Mouse (Mus musculus) cerebellum, adult 11-12 months (tissue): Measurements from ENCODE around the gene Tex21.
"Not testable (repeated sequence)": the region's sequence is repeated elsewhere in the genome, so short reads cannot be mapped to it uniquely, and the experiment has no call there.

Experiments
- DNase-seq: peaks from one replicate; pipeline ENCODE4 v3.0.0; 2022

Tex21 gene

GRCm38 (mm10) chr12:76194526-76194925 lies 52.0 kb downstream of the Tex21 start:
- no peak for DNase-seq

- peak; percentile 15 for DNase-seq
These were observed 55.6 kb downstream of the Tex21 start for GRCm38 (mm10) chr12:76190940-76191339.

GRCm38 (mm10) chr12:76187849-76188248 lies 58.7 kb downstream of the Tex21 start:
- DNase-seq, result peak; percentile 11

- DNase-seq, result no peak
These were observed 60.1 kb downstream of the Tex21 start for GRCm38 (mm10) chr12:76186473-76186872.

GRCm38 (mm10) chr12:76185167-76185816 lies 61.3 kb downstream of the Tex21 start:
- no peak for DNase-seq

GRCm38 (mm10) chr12:76184271-76184670 lies 62.3 kb downstream of the Tex21 start:
- DNase-seq, result no peak

DNA sequence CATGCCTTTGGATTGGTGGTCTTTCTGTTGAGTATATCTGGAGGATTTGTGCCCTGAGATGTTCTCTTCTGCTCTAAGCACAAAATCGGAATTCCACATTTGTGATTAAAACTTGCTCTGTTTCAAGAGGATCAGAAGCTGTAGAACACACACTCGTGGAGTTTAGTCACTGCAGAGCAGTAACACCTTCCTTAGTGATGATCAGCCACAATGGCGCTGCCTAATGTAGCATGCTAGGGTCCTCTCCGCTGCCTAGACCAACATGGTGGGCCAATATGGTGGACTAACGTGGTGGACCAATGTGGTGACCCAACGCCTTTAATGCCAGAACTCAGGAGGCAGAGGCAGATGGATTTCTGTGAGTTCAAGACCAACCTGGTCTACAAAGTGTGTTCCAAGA lies 63.7 kb downstream of the Tex21 start:
- no peak for DNase-seq

- DNase-seq, result no peak
These were observed 65.1 kb downstream of the Tex21 start for GRCm38 (mm10) chr12:76181471-76181870.

DNA sequence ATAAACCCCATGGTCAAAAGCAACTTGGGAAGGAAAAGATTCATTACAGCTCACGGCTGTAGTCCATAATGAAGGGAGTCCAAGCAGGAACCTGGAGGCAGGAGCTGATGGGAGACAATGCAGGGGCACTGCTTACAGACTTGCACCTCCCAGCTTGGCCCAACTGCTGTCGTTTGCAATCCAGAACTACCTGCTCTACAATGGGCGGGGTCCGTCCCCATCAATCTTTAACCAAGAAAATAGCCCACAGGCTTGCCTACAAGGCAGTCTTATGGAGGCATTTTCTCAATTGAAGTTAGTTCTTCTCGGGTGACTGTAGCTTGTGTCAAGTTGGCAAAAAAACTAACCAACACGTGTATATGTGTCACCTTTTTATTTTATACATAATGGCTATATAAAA lies 66.1 kb downstream of the Tex21 start:
- DNase-seq, result no peak

GRCm38 (mm10) chr12:76179527-76179926 lies 67.0 kb downstream of the Tex21 start:
- no peak for DNase-seq

DNA sequence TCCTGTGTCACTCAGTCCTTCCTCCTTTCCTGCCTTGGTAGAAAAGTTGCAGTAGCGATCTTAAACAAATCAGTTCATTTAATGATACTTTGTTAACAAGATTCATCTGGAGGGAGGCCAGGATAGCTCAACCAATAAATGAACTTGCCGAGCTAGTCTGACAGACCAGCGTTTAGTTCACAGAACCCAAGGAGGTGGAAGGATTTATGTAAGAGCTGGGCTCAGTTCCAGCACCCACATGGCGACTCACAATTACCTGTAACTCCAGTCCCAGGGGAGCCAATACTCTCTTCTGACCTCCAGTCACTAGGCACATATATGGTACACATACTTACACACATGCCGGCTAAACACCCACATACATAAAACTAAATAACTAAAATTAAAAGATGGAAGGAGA lies 67.5 kb downstream of the Tex21 start:
- DNase-seq, result no peak

- peak; percentile 60 for DNase-seq
These were observed 68.6 kb downstream of the Tex21 start for GRCm38 (mm10) chr12:76177864-76178518.

GRCm38 (mm10) chr12:76177000-76177863 lies 69.3 kb downstream of the Tex21 start, which contains the start of gene Esr2:
Esr2 (minus strand) TSS chr12:76177259.
- DNase-seq, result peak; percentile 6

DNA sequence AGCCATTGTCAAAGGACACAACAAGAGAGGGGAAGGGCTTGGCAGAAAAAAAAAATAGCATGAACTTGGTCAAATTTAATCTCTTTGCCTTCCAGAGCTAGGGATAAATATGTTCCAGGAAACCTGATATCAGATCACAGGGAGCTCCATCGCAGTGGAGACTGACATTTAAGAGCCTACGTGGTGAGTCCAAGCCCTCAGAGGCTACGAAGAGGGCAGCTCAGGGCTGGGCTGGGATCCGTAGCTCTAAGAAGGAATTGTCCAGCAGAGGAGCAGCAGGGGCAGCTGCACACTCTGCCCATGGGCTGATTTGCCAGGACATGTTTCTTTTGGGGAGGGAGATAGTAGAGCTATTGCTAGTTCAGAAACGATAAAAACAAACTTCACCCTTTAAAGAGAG lies 80.9 kb downstream of the Tex21 start:
- DNase-seq, result no peak

DNA sequence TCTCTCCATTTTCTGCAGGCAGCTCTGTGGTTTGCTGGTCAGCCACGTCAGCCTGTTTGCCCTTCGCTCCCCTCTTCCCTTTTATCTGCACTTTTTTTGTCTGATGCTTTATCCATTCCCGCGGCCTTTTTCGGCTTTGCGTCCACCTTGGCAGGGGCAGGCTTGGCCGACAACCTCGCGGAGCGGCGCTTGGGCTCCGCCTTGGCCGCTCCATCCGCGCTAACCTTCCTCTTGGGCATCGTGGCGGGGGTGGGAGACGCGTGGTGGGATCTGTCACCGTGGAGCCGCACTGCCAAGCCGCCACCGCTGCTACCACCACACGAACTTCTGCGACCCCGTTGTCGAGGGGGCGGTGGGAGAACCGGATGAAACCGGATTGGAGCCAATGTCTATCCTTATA lies 94.2 kb downstream of the Tex21 start:
- not testable (repeated sequence) for DNase-seq
